Mouse (Mus musculus) cerebellum, adult 2 months (tissue): ENCODE results near the gene Il12a.

Experiments
- CTCF ChIP-seq: fragments of 200-500 bp; IDR thresholded peaks from 2 replicates; pipeline ENCODE4 v1.5.1; 2011; ENCODE audit warnings: low read depth, mild to moderate bottlenecking, control low read depth, low read length, moderate library complexity, borderline replicate concordance; ENCODE audit not compliant: insufficient read depth
- POLR2A ChIP-seq: fragments of 200-500 bp; IDR thresholded peaks from 2 replicates; pipeline ENCODE4 v1.6.1; 2011; ENCODE audit warnings: low read length, control low read depth, borderline replicate concordance; ENCODE audit not compliant: insufficient read depth

GRCm38 (mm10) chr3:68664337-68664736 is 26.1 kb upstream of the Il12a start:
- TF ChIP-seq CTCF (no peak), POLR2A (no peak)
